Mouse (Mus musculus) small intestine, adult 2 months (tissue): ENCODE data around the gene Vps8.
"Not testable (repeated sequence)": the region's sequence is repeated elsewhere in the genome, so short reads cannot be mapped to it uniquely, and the experiment has no call there.

Source experiments
- CTCF ChIP-seq: fragments of 200-500 bp; IDR thresholded peaks from 2 replicates; pipeline ENCODE4 v1.5.1; 2012; ENCODE audit warnings: low read depth, mild to moderate bottlenecking, control low read depth, inconsistent platforms, low read length, moderate library complexity, mixed read lengths; ENCODE audit not compliant: insufficient replicate concordance, insufficient read length; ENCODE audit errors: extremely low read depth
- POLR2A ChIP-seq: fragments of 200-500 bp; IDR thresholded peaks from 2 replicates; pipeline ENCODE4 v1.6.1; 2012; ENCODE audit warnings: low read depth, mild to moderate bottlenecking, control low read depth, inconsistent platforms, low read length, moderate library complexity

GRCm38 (mm10) chr16:21673046-21673445, 250.1 kb downstream of the Vps8 start:
- TF ChIP-seq CTCF, POLR2A: not testable (repeated sequence)
